Mouse (Mus musculus): ENCODE measurements around the gene Chpf2. TPM values are rescaled to one million over a fixed set of nuclear protein-coding genes. Genes with fewer than 3 reads are reported as not detected.
A peak's percentile ranks its signal among the peaks of the same experiment; 100 is the strongest.

The Chpf2 gene
- polyA plus RNA-seq, 1 experiment = 50.5 TPM

GRCm38 (mm10) chr5:24589511-24590500, 3.3 kb downstream of the Chpf2 start:
- no peak for DNase-seq (ENCODE audit: extremely low spot score in 1 of 2, low spot score in 1 of 2)

- DNase-seq (ENCODE audit: extremely low spot score in 1 of 2, low spot score in 1 of 2) = no peak
Observed at GRCm38 (mm10) chr5:24591268-24591721, 4.8 kb downstream of the Chpf2 start.

- no peak for DNase-seq (ENCODE audit: extremely low spot score in 1 of 2, low spot score in 1 of 2)
Observed at GRCm38 (mm10) chr5:24591796-24592470, 5.4 kb downstream of the Chpf2 start.

GRCm38 (mm10) chr5:24592471-24593160, 6.1 kb downstream of the Chpf2 start:
- no peak for DNase-seq (ENCODE audit: extremely low spot score in 1 of 2, low spot score in 1 of 2)

GRCm38 (mm10) chr5:24593230-24593629, 6.7 kb downstream of the Chpf2 start:
- DNase-seq (ENCODE audit: extremely low spot score in 1 of 2, low spot score in 1 of 2) = no peak

- DNase-seq (ENCODE audit: extremely low spot score in 1 of 2, low spot score in 1 of 2) = no peak
Observed at GRCm38 (mm10) chr5:24593928-24594327, 7.4 kb downstream of the Chpf2 start.

- no peak for DNase-seq (ENCODE audit: extremely low spot score in 1 of 2, low spot score in 1 of 2)
Observed at GRCm38 (mm10) chr5:24594346-24594745, 7.8 kb downstream of the Chpf2 start.

GRCm38 (mm10) chr5:24595261-24595660, 8.7 kb downstream of the Chpf2 start:
- no peak for DNase-seq (ENCODE audit: extremely low spot score in 1 of 2, low spot score in 1 of 2)

- DNase-seq (ENCODE audit: extremely low spot score in 1 of 2, low spot score in 1 of 2) = no peak
Observed at GRCm38 (mm10) chr5:24595786-24596380, 9.3 kb downstream of the Chpf2 start.

GRCm38 (mm10) chr5:24596519-24597171, 10.1 kb downstream of the Chpf2 start:
- DNase-seq (ENCODE audit: extremely low spot score in 1 of 2, low spot score in 1 of 2) = peak; percentile 78 to 87

- peak; percentile 77 to 92 for DNase-seq (ENCODE audit: extremely low spot score in 1 of 2, low spot score in 1 of 2)
Observed at GRCm38 (mm10) chr5:24597221-24597728, 10.7 kb downstream of the Chpf2 start.

GRCm38 (mm10) chr5:24597901-24598569, 11.5 kb downstream of the Chpf2 start:
- DNase-seq (ENCODE audit: extremely low spot score in 1 of 2, low spot score in 1 of 2) = no peak

GRCm38 (mm10) chr5:24598570-24599006, 12.0 kb downstream of the Chpf2 start:
- no peak for DNase-seq (ENCODE audit: extremely low spot score in 1 of 2, low spot score in 1 of 2)

- no peak for DNase-seq (ENCODE audit: extremely low spot score in 1 of 2, low spot score in 1 of 2)
Observed at GRCm38 (mm10) chr5:24599137-24599536, 12.6 kb downstream of the Chpf2 start.

GRCm38 (mm10) chr5:24600236-24600635, 13.7 kb downstream of the Chpf2 start:
- DNase-seq (ENCODE audit: extremely low spot score in 1 of 2, low spot score in 1 of 2) = no peak

- DNase-seq (ENCODE audit: extremely low spot score in 1 of 2, low spot score in 1 of 2) = no peak
Observed at GRCm38 (mm10) chr5:24601071-24601835, 14.7 kb downstream of the Chpf2 start.

GRCm38 (mm10) chr5:24601911-24602750, 15.6 kb downstream of the Chpf2 start:
- no peak for DNase-seq (ENCODE audit: extremely low spot score in 1 of 2, low spot score in 1 of 2)

All from frontal cortex, adult 2 months (tissue).